Mouse (Mus musculus) embryonic fibroblast, embryonic 13.5 days (primary cell): ENCODE results near the gene Slc5a11. TPM values are rescaled to one million over a fixed set of nuclear protein-coding genes. Genes with fewer than 3 reads are reported as not detected.

Experiments used
- H3K27ac ChIP-seq: 2 replicates; pipeline ENCODE4 v1.5.1; 2012; ENCODE audit warnings: low read length, control low read depth, inconsistent platforms; ENCODE audit not compliant: insufficient read depth
- H3K4me1 ChIP-seq: 2 replicates; pipeline ENCODE4 v1.6.1; 2011; ENCODE audit warnings: low read length; ENCODE audit not compliant: control insufficient read depth, insufficient read depth
- H3K4me3 ChIP-seq: 2 replicates; pipeline ENCODE4 v1.5.1; 2011; ENCODE audit warnings: mild to moderate bottlenecking, control low read depth, low read length; ENCODE audit not compliant: insufficient read depth
- CTCF ChIP-seq: IDR thresholded peaks from 2 replicates; pipeline ENCODE4 v1.5.1; 2011; ENCODE audit warnings: mild to moderate bottlenecking, control low read depth, low read length, moderate library complexity, borderline replicate concordance; ENCODE audit not compliant: insufficient read depth
- POLR2A ChIP-seq: IDR thresholded peaks from 2 replicates; pipeline ENCODE4 v1.6.1; 2011; ENCODE audit warnings: low read depth, mild to moderate bottlenecking, control low read depth, low read length, moderate library complexity
- polyA plus RNA-seq: library from polyadenylated mRNA; stranded (reverse); fragments of >200 nt; gene quantifications from 2 replicates; pipeline ENCODE4 v1.2.4, GENCODE M21; 2011; ENCODE audit warnings: low read depth; ENCODE audit not compliant: missing spikeins, insufficient read length

Slc5a11 gene
- polyA plus RNA-seq, 1 experiment, result not detected

- Histone ChIP-seq H3K4me1 (no peaks in the 10 kb centered on the region), H3K27ac (no peak overlapping the region), H3K4me3 (no peak overlapping the region)
- TF ChIP-seq POLR2A (no peak), CTCF (no peak)
These were observed 24.8 kb upstream of the Slc5a11 start for GRCm38 (mm10) chr7:123189762-123190161.

DNA sequence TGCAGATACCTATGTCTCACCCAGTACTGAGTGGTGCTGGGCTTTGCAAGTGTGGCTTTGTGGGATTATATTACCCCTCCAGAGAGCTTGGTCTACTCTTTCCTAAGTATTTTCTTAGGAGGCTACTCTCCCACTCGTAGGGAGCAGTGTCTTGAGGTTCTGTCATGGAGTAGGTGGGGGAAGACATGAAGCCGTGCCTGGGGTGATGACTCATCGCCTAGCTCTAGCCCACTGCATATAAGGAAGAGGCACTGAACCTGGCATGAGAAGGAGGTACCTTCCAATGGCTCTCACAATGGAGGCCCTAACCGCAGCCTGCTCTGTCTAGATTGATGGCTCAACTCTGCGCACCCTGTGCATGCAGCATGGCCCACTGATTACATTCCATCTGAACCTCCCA lies 22.8 kb upstream of the Slc5a11 start:
- H3K4me1 ChIP-seq, result no peaks in the 10 kb centered on the region
- no peak overlapping the region for H3K27ac ChIP-seq
- TF ChIP-seq CTCF (no peak), POLR2A (no peak)
- H3K4me3 ChIP-seq, result no peak overlapping the region

- Histone ChIP-seq H3K27ac (no peak overlapping the region), H3K4me1 (no peaks in the 10 kb centered on the region), H3K4me3 (no peak overlapping the region)
- no peak for TF ChIP-seq POLR2A
- no peak for TF ChIP-seq CTCF
These were observed 21.4 kb upstream of the Slc5a11 start for GRCm38 (mm10) chr7:123193201-123193600.

DNA sequence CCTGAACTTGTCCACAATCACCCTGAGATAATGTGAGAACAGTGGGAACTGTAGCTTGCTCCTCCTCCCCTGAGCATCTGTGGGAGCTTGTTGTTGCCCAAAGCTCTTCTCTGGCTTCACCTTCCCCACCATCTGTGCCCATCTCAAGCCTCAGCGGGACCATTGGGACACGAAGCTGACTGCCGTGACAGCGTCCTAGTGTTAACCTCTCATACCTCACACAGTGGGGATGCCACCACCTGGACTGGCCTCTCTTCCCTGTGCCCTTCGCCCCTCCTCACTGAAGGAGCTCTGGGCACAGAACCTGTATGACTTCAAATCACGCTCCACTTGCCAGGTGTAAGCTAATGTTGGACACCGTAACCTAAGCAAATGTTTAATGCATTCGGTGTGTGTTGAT lies 19.9 kb upstream of the Slc5a11 start:
- TF ChIP-seq CTCF (no peak), POLR2A (no peak)
- Histone ChIP-seq H3K27ac (no peak overlapping the region), H3K4me3 (no peak overlapping the region), H3K4me1 (no peaks in the 10 kb centered on the region)

DNA sequence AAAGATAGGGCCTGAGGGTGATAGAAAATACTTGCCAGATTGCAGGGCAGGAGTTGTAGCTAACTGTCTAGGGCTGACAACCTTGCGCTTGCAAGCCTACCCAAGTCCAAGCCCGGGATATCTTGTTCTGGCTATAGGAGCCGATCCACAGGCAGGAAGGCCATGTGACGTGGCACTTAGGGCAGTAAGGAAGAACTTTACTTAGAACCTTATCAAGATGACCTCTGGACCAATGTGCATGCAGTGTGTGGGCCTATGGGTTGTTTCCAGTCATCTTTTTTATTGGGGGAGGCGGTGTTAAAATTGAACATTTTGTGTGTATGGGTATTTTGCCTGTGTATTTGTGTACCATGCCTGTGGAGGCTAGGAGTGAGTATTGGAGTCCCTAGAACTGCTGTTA lies 18.1 kb upstream of the Slc5a11 start:
- TF ChIP-seq POLR2A, result no peak
- no peak for TF ChIP-seq CTCF
- no peak overlapping the region for H3K4me3 ChIP-seq
- no peak overlapping the region for H3K27ac ChIP-seq
- H3K4me1 ChIP-seq, result no peaks in the 10 kb centered on the region

GRCm38 (mm10) chr7:123198695-123199094 lies 15.9 kb upstream of the Slc5a11 start:
- Histone ChIP-seq H3K4me3 (no peak overlapping the region), H3K4me1 (no peaks in the 10 kb centered on the region), H3K27ac (no peak overlapping the region)
- TF ChIP-seq CTCF, result no peak
- no peak for TF ChIP-seq POLR2A

GRCm38 (mm10) chr7:123199151-123199550 lies 15.4 kb upstream of the Slc5a11 start:
- Histone ChIP-seq H3K4me3 (no peak overlapping the region), H3K27ac (no peak overlapping the region), H3K4me1 (no peaks in the 10 kb centered on the region)
- no peak for TF ChIP-seq CTCF

- no peak overlapping the region for H3K27ac ChIP-seq
- no peaks in the 10 kb centered on the region for H3K4me1 ChIP-seq
- no peak for TF ChIP-seq POLR2A
- no peak for TF ChIP-seq CTCF
- no peak overlapping the region for H3K4me3 ChIP-seq
These were observed 14.8 kb upstream of the Slc5a11 start for GRCm38 (mm10) chr7:123199656-123200206.

DNA sequence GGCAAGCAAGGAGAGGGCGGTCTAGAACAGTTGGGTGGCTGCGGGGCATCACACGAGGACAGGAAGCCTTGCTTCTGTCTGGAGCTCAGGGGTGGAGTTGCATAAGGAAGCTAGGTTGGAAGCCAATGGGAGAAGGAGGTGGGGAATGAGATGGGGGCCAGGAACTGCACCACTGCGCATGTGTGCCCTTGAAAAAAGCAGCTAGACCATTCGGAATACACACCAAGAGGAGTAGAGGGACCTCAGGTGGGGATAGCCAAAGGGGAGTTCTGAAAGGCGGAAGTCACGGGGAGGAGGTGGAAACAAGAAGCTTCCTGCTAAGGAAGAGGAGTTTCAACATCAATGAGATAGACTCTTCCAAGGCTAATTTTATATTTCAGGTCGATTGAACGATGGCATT lies 13.9 kb upstream of the Slc5a11 start:
- H3K4me1 ChIP-seq, result no peaks in the 10 kb centered on the region
- TF ChIP-seq CTCF (no peak), POLR2A (no peak)
- no peak overlapping the region for H3K27ac ChIP-seq
- no peak overlapping the region for H3K4me3 ChIP-seq

- no peak overlapping the region for H3K4me3 ChIP-seq
- TF ChIP-seq POLR2A (no peak), CTCF (peak; percentile 50; the same call in 1 of the 2 replicates)
- no peak overlapping the region for H3K27ac ChIP-seq
- no peaks in the 10 kb centered on the region for H3K4me1 ChIP-seq
These were observed 9.3 kb upstream of the Slc5a11 start for GRCm38 (mm10) chr7:123205261-123205660.

- no peak for TF ChIP-seq POLR2A
- no peak for TF ChIP-seq CTCF
- Histone ChIP-seq H3K4me1 (no peaks in the 10 kb centered on the region), H3K27ac (no peak overlapping the region), H3K4me3 (no peak overlapping the region)
These were observed 7.0 kb upstream of the Slc5a11 start for GRCm38 (mm10) chr7:123207561-123207960.

- no peak for TF ChIP-seq CTCF
- no peak for TF ChIP-seq POLR2A
- H3K27ac ChIP-seq, result no peak overlapping the region
- H3K4me1 ChIP-seq, result no peaks in the 10 kb centered on the region
- no peak overlapping the region for H3K4me3 ChIP-seq
These were observed 4.7 kb upstream of the Slc5a11 start for GRCm38 (mm10) chr7:123209864-123210263.
